Mouse (Mus musculus): ENCODE data around the gene Ms4a6c. TPM values are rescaled to one million over a fixed set of nuclear protein-coding genes. Genes with fewer than 3 reads are reported as not detected.
"Not testable (repeated sequence)": the region's sequence is repeated elsewhere in the genome, so short reads cannot be mapped to it uniquely, and the experiment has no call there.

Ms4a6c gene
- polyA plus RNA-seq, 1 experiment from 2014 or later = 3.9 TPM

DNA sequence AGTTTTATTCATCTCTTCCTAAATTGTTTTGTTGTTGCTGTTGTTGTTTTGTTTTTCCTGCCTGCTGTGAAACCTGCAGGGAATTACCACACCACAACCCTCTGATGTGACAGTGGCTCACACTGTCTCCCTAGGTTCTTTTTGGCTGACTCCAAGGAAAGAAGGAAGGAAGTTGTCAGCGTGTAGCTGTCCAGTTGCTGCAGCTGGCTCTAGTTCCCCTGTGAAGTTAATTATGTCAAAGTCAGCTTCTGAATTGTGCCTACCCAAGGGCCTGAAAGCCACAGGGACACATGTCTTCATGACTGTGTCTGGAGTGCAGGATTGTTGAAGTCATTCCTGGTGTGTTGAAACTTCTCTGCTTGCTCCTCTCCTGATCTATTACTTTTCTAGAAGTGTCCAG, 48.2 kb downstream of the Ms4a6c start:
- not testable (repeated sequence) for H3K9ac ChIP-seq (ENCODE audit: low read length); H3K36me3 ChIP-seq (ENCODE audit: control insufficient read depth, insufficient read depth, low read length)
- WGBS = 68% methylated on average over 1 of the region's 1 CpGs

DNA sequence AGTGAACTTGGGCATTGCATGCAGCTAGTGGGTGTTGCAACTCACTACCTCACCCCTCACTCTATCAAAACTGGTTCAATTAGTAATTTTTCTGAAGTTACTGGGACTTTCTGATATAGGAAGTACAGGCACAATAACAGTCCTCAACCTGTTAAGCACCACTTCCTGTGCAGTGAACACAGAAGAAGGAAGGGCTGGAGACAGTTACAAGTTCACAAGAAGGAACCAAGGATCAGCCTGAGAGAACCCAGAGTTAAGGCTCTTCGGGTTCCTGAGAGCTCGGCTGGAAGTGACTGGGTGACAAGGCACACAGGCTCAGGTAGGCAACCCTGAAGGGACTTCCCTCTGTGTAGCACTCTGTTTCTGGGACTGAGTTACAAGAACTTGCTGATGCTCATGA, 49.2 kb downstream of the Ms4a6c start:
- not testable (repeated sequence) for H3K27ac ChIP-seq (ENCODE audit: low read depth, low read length); H3K4me3 ChIP-seq (ENCODE audit: low read depth, low read length); ATAC-seq (ENCODE audit: low FRiP score); H3K4me2 ChIP-seq; DNase-seq (ENCODE audit: low spot score, missing footprints); H3K9me3 ChIP-seq (ENCODE audit: control insufficient read depth, low read length); H3K9ac ChIP-seq (ENCODE audit: low read length); H3K4me1 ChIP-seq (ENCODE audit: control insufficient read depth, insufficient read depth, low read length); H3K36me3 ChIP-seq (ENCODE audit: control insufficient read depth, insufficient read depth, low read length); H3K27me3 ChIP-seq (ENCODE audit: control insufficient read depth, insufficient read depth, low read length)
- 77% methylated on average over 2 of the region's 2 CpGs for WGBS

More for the DNA sequence above, 48.2 kb downstream of the Ms4a6c start:
- ATAC-seq (ENCODE audit: low FRiP score); DNase-seq (ENCODE audit: low spot score, missing footprints); H3K27ac ChIP-seq (ENCODE audit: low read depth, low read length); H3K27me3 ChIP-seq (ENCODE audit: control insufficient read depth, insufficient read depth, low read length); H3K4me1 ChIP-seq (ENCODE audit: control insufficient read depth, insufficient read depth, low read length); H3K9me3 ChIP-seq (ENCODE audit: control insufficient read depth, low read length); H3K4me2 ChIP-seq; H3K4me3 ChIP-seq (ENCODE audit: low read depth, low read length): not testable (repeated sequence)

DNA sequence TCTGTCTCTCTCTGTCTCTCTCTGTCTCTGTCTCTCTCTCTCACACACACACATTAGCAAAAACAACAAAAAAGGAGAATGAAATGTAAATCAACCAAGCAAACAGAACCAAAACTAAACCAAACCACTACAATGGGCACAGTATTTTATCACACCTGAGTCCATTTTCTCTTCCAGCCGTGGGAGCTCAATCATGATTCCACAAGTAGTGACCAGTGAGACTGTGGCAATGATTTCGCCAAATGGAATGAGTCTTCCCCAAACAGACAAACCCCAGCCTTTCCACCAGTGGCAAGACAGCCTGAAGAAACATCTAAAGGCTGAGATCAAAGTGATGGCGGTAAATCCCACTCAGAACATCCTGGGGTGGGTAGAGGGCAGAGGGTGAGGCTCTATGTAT, 51.0 kb downstream of the Ms4a6c start:
- H3K9me3 ChIP-seq (ENCODE audit: control insufficient read depth, low read length) = no peaks in the 10 kb centered on the region
- ATAC-seq (ENCODE audit: low FRiP score) = no peak
- 89% methylated on average over 3 of the region's 3 CpGs for WGBS

More for the DNA sequence above, 51.0 kb downstream of the Ms4a6c start:
- no peaks in the 10 kb centered on the region for H3K4me1 ChIP-seq (ENCODE audit: control insufficient read depth, insufficient read depth, low read length)
- H3K9ac ChIP-seq (ENCODE audit: low read length) = no peak overlapping the region
- no peak overlapping the region for H3K4me2 ChIP-seq
- H3K36me3 ChIP-seq (ENCODE audit: control insufficient read depth, insufficient read depth, low read length) = no peaks in the 10 kb centered on the region
- no peaks in the 10 kb centered on the region for H3K27me3 ChIP-seq (ENCODE audit: control insufficient read depth, insufficient read depth, low read length)
- DNase-seq (ENCODE audit: low spot score, missing footprints) = no peak
- no peak overlapping the region for H3K27ac ChIP-seq (ENCODE audit: low read depth, low read length)
- no peak overlapping the region for H3K4me3 ChIP-seq (ENCODE audit: low read depth, low read length)

Other genes with a start within 250 kb of the Ms4a6c start
- not detected in 2 replicates for gene Ms4a12, start 236.9 kb upstream of the Ms4a6c start, polyA plus RNA-seq (2014; fragmentation: Nextera tagmentation; extraction: Ambion mirVana)
- not detected in 2 replicates for gene Ms4a1, start 203.1 kb upstream of the Ms4a6c start, polyA plus RNA-seq (2014; fragmentation: Nextera tagmentation; extraction: Ambion mirVana)
- gene Ms4a5, start 185.5 kb upstream of the Ms4a6c start, polyA plus RNA-seq (2014; fragmentation: Nextera tagmentation; extraction: Ambion mirVana) = not detected in 2 replicates
- gene Ms4a14, start 154.9 kb upstream of the Ms4a6c start, polyA plus RNA-seq (2014; fragmentation: Nextera tagmentation; extraction: Ambion mirVana) = 0.14 TPM in 1 of 2 replicates, not detected in the other
- 1.1 and 1.2 TPM in 2 replicates for gene Ms4a7, start 133.2 kb upstream of the Ms4a6c start, polyA plus RNA-seq (2014; fragmentation: Nextera tagmentation; extraction: Ambion mirVana)
- gene Ms4a4a, start 93.8 kb upstream of the Ms4a6c start, polyA plus RNA-seq (2014; fragmentation: Nextera tagmentation; extraction: Ambion mirVana) = 1.9 and 2.0 TPM in 2 replicates
- gene Ms4a4c, start 64.6 kb upstream of the Ms4a6c start, polyA plus RNA-seq (2014; fragmentation: Nextera tagmentation; extraction: Ambion mirVana) = 0.30 TPM in 1 of 2 replicates, not detected in the other
- not detected in 2 replicates for gene Ms4a4b, start 25.8 kb upstream of the Ms4a6c start, polyA plus RNA-seq (2014; fragmentation: Nextera tagmentation; extraction: Ambion mirVana)
- not detected in 2 replicates for gene Gm8369, start 16.6 kb downstream of the Ms4a6c start, polyA plus RNA-seq (2014; fragmentation: Nextera tagmentation; extraction: Ambion mirVana)
- gene Ms4a6b, start 47.1 kb downstream of the Ms4a6c start, polyA plus RNA-seq (2014; fragmentation: Nextera tagmentation; extraction: Ambion mirVana) = 3.9 and 6.4 TPM in 2 replicates
- gene Ms4a4d, start 67.4 kb downstream of the Ms4a6c start, polyA plus RNA-seq (2014; fragmentation: Nextera tagmentation; extraction: Ambion mirVana) = 0.21 and 0.40 TPM in 2 replicates
- 2.8 and 4.5 TPM in 2 replicates for gene Ms4a6d, start 135.5 kb downstream of the Ms4a6c start, polyA plus RNA-seq (2014; fragmentation: Nextera tagmentation; extraction: Ambion mirVana)
- gene Ms4a2, start 154.4 kb downstream of the Ms4a6c start, polyA plus RNA-seq (2014; fragmentation: Nextera tagmentation; extraction: Ambion mirVana) = not detected in 2 replicates
- gene Ms4a3, start 171.5 kb downstream of the Ms4a6c start, polyA plus RNA-seq (2014; fragmentation: Nextera tagmentation; extraction: Ambion mirVana) = 0.14 TPM in 1 of 2 replicates, not detected in the other
- gene Oosp2, start 191.2 kb downstream of the Ms4a6c start, polyA plus RNA-seq (2014; fragmentation: Nextera tagmentation; extraction: Ambion mirVana) = not detected in 2 replicates
- not detected in 2 replicates for gene Oosp1, start 221.8 kb downstream of the Ms4a6c start, polyA plus RNA-seq (2014; fragmentation: Nextera tagmentation; extraction: Ambion mirVana)
- not detected in 2 replicates for gene Oosp3, start 227.7 kb downstream of the Ms4a6c start, polyA plus RNA-seq (2014; fragmentation: Nextera tagmentation; extraction: Ambion mirVana)

All from midbrain, embryonic 11.5 days (tissue).